Mouse (Mus musculus) myocyte (in vitro differentiated cells): Measurements from ENCODE around the gene 2310022A10Rik. TPM values are rescaled to one million over a fixed set of nuclear protein-coding genes. Genes with fewer than 3 reads are reported as not detected.

ENCODE experiments used
- H3K27me3 ChIP-seq: one replicate; pipeline ENCODE4 v1.6.1; 2011; ENCODE audit not compliant: control insufficient read depth, insufficient read depth, insufficient read length
- H3K36me3 ChIP-seq: one replicate; pipeline ENCODE4 v1.6.1; 2011; ENCODE audit not compliant: control insufficient read depth, insufficient read depth
- H3K4me2 ChIP-seq: one replicate; pipeline ENCODE4 v1.6.1; 2011; ENCODE audit warnings: low read depth, control low read depth
- H3K4me3 ChIP-seq: one replicate; pipeline ENCODE4 v1.5.1; 2011; ENCODE audit warnings: mild to moderate bottlenecking, control low read depth, moderate library complexity
- H3K79me2 ChIP-seq: one replicate; pipeline ENCODE4 v1.6.1; 2011; ENCODE audit not compliant: control insufficient read depth, insufficient read depth
- H3ac ChIP-seq: one replicate; pipeline ENCODE4 v1.6.1; 2011; ENCODE audit not compliant: control insufficient read depth, insufficient read length
- CEBPB ChIP-seq: IDR thresholded peaks from 2 replicates; pipeline ENCODE4 v1.6.1; 2011; ENCODE audit warnings: mild to moderate bottlenecking, moderate library complexity; ENCODE audit not compliant: poor library complexity, insufficient read depth, severe bottlenecking
- E2F4 ChIP-seq: IDR thresholded peaks from one replicate; pipeline ENCODE4 v1.6.1; 2011; ENCODE audit warnings: mild to moderate bottlenecking, control low read depth, moderate library complexity; ENCODE audit not compliant: insufficient read depth
- MAX ChIP-seq: IDR thresholded peaks from one replicate; pipeline ENCODE4 v1.6.1; 2011; ENCODE audit warnings: low read depth, mild to moderate bottlenecking, control low read depth
- MYOD1 ChIP-seq, 3 experiments: IDR thresholded peaks; one replicate each; pipeline ENCODE4 v1.6.1; 2011; ENCODE audit warnings: control low read depth in 2 of 3, low read depth in 2 of 3, mild to moderate bottlenecking in 2 of 3, moderate library complexity in 1 of 3; ENCODE audit not compliant: insufficient read length in 2 of 3, control insufficient read depth in 1 of 3
- MYOG ChIP-seq, 3 experiments: IDR thresholded peaks; one replicate each; pipeline ENCODE4 v1.6.1; 2011; ENCODE audit warnings: control low read depth in 2 of 3, low read depth in 2 of 3, mild to moderate bottlenecking in 2 of 3; ENCODE audit not compliant: insufficient read length in 2 of 3, control insufficient read depth in 1 of 3, insufficient read depth in 1 of 3
- POLR2A ChIP-seq: IDR thresholded peaks from one replicate; pipeline ENCODE4 v1.6.1; 2011; ENCODE audit warnings: low read depth, mild to moderate bottlenecking, control low read depth, moderate library complexity; ENCODE audit not compliant: insufficient read length
- POLR2AphosphoS2 ChIP-seq: IDR thresholded peaks from one replicate; pipeline ENCODE4 v1.6.1; 2011; ENCODE audit warnings: low read depth, control low read depth; ENCODE audit not compliant: insufficient read length
- REST ChIP-seq: IDR thresholded peaks from one replicate; pipeline ENCODE4 v1.6.1; 2011; ENCODE audit warnings: mild to moderate bottlenecking, control low read depth, moderate library complexity; ENCODE audit not compliant: insufficient read depth, insufficient read length
- SRF ChIP-seq: IDR thresholded peaks from one replicate; pipeline ENCODE4 v1.6.1; 2011; ENCODE audit warnings: low read depth; ENCODE audit not compliant: control insufficient read depth, insufficient read length
- TCF12 ChIP-seq: IDR thresholded peaks from one replicate; pipeline ENCODE4 v1.6.1; 2011; ENCODE audit warnings: mild to moderate bottlenecking, control low read depth; ENCODE audit not compliant: poor library complexity, insufficient read depth, severe bottlenecking
- TCF3 ChIP-seq: IDR thresholded peaks from one replicate; pipeline ENCODE4 v1.6.1; 2011; ENCODE audit warnings: low read depth, control low read depth; ENCODE audit not compliant: insufficient read length
- USF1 ChIP-seq: IDR thresholded peaks from one replicate; pipeline ENCODE4 v1.6.1; 2011; ENCODE audit warnings: low read depth, mild to moderate bottlenecking, control low read depth, moderate library complexity
- polyA plus RNA-seq: library from polyadenylated mRNA; unstranded; fragments of >200 nt; fragmentation: generic; extraction: Trizol; gene quantifications from one replicate; pipeline ENCODE4 v1.2.1, GENCODE M21; 2012; ENCODE audit warnings: missing spikeins

The 2310022A10Rik gene
- polyA plus RNA-seq, 1 experiment: 35.5 TPM

GRCm38 (mm10) chr7:27532480-27533050 is 20.5 kb upstream of the 2310022A10Rik start:
- H3K36me3 ChIP-seq: peaks cover 8% of the 10 kb centered on the region
- no peak overlapping the region for H3ac ChIP-seq
- no peak overlapping the region for H3K4me3 ChIP-seq

DNA sequence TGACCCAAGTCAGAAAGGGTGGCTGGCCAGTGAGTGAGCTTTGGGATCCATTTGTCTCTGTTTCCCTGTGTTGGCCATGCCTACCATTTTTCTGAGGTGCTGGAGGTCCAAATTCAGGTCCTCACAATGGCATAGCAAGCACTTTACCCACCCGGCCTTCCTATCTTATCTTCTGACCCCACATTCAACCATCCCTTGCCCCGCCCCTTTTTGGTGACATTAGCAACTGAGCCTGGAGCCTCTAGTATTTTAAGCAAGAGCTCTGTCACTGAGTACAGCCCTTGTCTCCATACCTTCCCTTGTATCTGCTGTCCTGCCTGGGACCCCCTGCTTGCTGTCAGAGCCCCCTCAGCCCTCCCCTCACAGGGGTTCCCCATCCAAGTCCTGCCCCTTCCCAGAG is 17.6 kb upstream of the 2310022A10Rik start:
- Histone ChIP-seq H3K4me2 (no peak overlapping the region), H3K36me3 (peaks cover 8% of the 10 kb centered on the region), H3K4me3 (no peak overlapping the region), H3K79me2 (no peaks in the 10 kb centered on the region), H3K27me3 (no peaks in the 10 kb centered on the region), H3ac (no peak overlapping the region)
- no peak for TF ChIP-seq SRF
- no peak for TF ChIP-seq TCF3
- no peak for TF ChIP-seq REST
- TF ChIP-seq USF1: no peak

More at GRCm38 (mm10) chr7:27532480-27533050, 20.5 kb upstream of the 2310022A10Rik start:
- TF ChIP-seq MYOG (IDR thresholded peaks at IDR 0.05; ENCODE audit: control insufficient read depth in 1 of 3, insufficient read depth in 1 of 3, insufficient read length in 2 of 3, low read depth in 2 of 3) (peak in 1 of 3 experiments; percentile 59), TCF12 (no peak), MAX (no peak), SRF (no peak), E2F4 (no peak), TCF3 (no peak), MYOD1 (IDR thresholded peaks at IDR 0.05; ENCODE audit: control insufficient read depth in 1 of 3, insufficient read length in 2 of 3, low read depth in 2 of 3) (peak in 1 of 3 experiments; percentile 50), POLR2AphosphoS2 (no peak), USF1 (no peak), POLR2A (no peak), CEBPB (no peak), REST (no peak)
- no peaks in the 10 kb centered on the region for H3K79me2 ChIP-seq
- no peaks in the 10 kb centered on the region for H3K27me3 ChIP-seq
- H3K4me2 ChIP-seq: no peak overlapping the region

- no peak overlapping the region for H3K4me3 ChIP-seq
- no peak for TF ChIP-seq POLR2AphosphoS2
- no peak for TF ChIP-seq TCF12
- TF ChIP-seq USF1: no peak
- TF ChIP-seq TCF3: no peak
- no peak for TF ChIP-seq MAX
- TF ChIP-seq SRF: no peak
- TF ChIP-seq E2F4: no peak
- TF ChIP-seq MYOG (IDR thresholded peaks at IDR 0.05; ENCODE audit: control insufficient read depth in 1 of 3, insufficient read depth in 1 of 3, insufficient read length in 2 of 3, low read depth in 2 of 3): no peak
- TF ChIP-seq POLR2A: no peak
- no peak for TF ChIP-seq REST
- TF ChIP-seq MYOD1 (IDR thresholded peaks at IDR 0.05; ENCODE audit: control insufficient read depth in 1 of 3, insufficient read length in 2 of 3, low read depth in 2 of 3): no peak
- no peak for TF ChIP-seq CEBPB
- H3K4me2 ChIP-seq: no peak overlapping the region
- H3K27me3 ChIP-seq: no peaks in the 10 kb centered on the region
- no peaks in the 10 kb centered on the region for H3K79me2 ChIP-seq
- peaks cover 8% of the 10 kb centered on the region for H3K36me3 ChIP-seq
- H3ac ChIP-seq: no peak overlapping the region
Measured at GRCm38 (mm10) chr7:27536618-27537017, 16.4 kb upstream of the 2310022A10Rik start.

GRCm38 (mm10) chr7:27537998-27538397 is 15.0 kb upstream of the 2310022A10Rik start:
- Histone ChIP-seq H3K36me3 (peaks cover 8% of the 10 kb centered on the region), H3K4me3 (no peak overlapping the region), H3K79me2 (no peaks in the 10 kb centered on the region), H3ac (no peak overlapping the region), H3K4me2 (no peak overlapping the region), H3K27me3 (no peaks in the 10 kb centered on the region)
- no peak for TF ChIP-seq MYOD1 (IDR thresholded peaks at IDR 0.05; ENCODE audit: control insufficient read depth in 1 of 3, insufficient read length in 2 of 3, low read depth in 2 of 3)
- no peak for TF ChIP-seq TCF12
- no peak for TF ChIP-seq CEBPB
- TF ChIP-seq POLR2A: no peak
- TF ChIP-seq E2F4: no peak
- TF ChIP-seq POLR2AphosphoS2: no peak
- no peak for TF ChIP-seq USF1
- no peak for TF ChIP-seq SRF
- no peak for TF ChIP-seq REST
- no peak for TF ChIP-seq TCF3
- no peak for TF ChIP-seq MAX
- no peak for TF ChIP-seq MYOG (IDR thresholded peaks at IDR 0.05; ENCODE audit: control insufficient read depth in 1 of 3, insufficient read depth in 1 of 3, insufficient read length in 2 of 3, low read depth in 2 of 3)

DNA sequence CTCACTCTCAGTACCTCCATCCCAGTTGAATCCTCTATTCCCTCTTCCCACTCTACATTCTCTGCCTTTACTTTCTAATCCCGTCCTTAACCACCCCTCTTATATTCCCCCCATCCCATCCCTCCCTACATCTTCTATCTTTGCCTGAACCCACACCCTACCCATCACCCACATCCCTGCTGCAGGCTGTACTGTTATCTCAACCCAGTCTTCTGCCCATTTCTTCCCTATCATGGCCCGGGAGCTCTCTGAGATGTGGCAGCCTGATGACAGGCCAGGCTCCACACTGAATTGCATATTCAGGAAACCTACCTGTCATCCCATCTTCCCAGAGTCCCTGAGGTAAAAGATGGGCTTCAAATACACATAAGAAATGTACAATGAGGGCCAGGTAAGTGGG is 14.2 kb upstream of the 2310022A10Rik start:
- peaks cover 8% of the 10 kb centered on the region for H3K36me3 ChIP-seq
- H3K4me3 ChIP-seq: no peak overlapping the region
- H3ac ChIP-seq: no peak overlapping the region
- no peaks in the 10 kb centered on the region for H3K27me3 ChIP-seq
- TF ChIP-seq TCF12: no peak
- TF ChIP-seq CEBPB: no peak
- H3K4me2 ChIP-seq: no peak overlapping the region
- no peaks in the 10 kb centered on the region for H3K79me2 ChIP-seq
